Mouse (Mus musculus) olfactory bulb, adult 2 months (tissue): ENCODE measurements around the gene Prc1.

ENCODE experiments used
- CTCF ChIP-seq: fragments of 200-500 bp; IDR thresholded peaks from 2 replicates; pipeline ENCODE4 v1.5.1; 2012; ENCODE audit warnings: low read depth, mild to moderate bottlenecking, low read length, moderate library complexity; ENCODE audit not compliant: insufficient read depth
- POLR2A ChIP-seq: fragments of 200-500 bp; IDR thresholded peaks from 2 replicates; pipeline ENCODE4 v1.6.1; 2012; ENCODE audit warnings: mild to moderate bottlenecking, low read depth, low read length, moderate library complexity; ENCODE audit not compliant: insufficient read depth

GRCm38 (mm10) chr7:80297041-80297440 is 2.8 kb downstream of the Prc1 start:
- TF ChIP-seq CTCF = no peak
- TF ChIP-seq POLR2A = no peak
